Mouse (Mus musculus): ENCODE data around the gene Cecr2. TPM values are rescaled to one million over a fixed set of nuclear protein-coding genes. Genes with fewer than 3 reads are reported as not detected.

The Cecr2 gene
- polyA plus RNA-seq, 1 experiment from 2014 or later, result 1.6 TPM

DNA sequence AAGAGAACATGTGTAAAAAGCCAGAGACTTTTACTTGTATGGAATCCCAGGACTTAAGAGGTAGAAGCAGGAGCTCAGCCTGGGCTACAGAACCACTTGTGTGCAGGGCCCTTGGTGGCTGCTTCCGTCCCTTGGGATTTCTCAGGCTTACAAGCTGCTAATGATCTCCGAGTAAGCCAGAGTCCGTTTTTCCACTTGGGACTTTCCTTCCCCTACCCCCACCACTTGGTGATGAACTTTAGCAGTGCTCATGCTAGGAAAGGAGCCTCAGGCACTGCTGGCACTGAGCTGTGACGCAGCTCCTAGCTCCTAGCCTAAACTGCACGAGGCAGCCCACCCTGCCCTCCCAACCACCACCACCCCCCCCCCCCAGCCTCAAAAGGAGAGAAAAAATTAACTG is 124.5 kb downstream of the Cecr2 start:
- no peaks in the 10 kb centered on the region for H3K4me1 ChIP-seq (ENCODE audit: control insufficient read depth, insufficient read depth, low read length)
- H3K4me2 ChIP-seq (ENCODE audit: low read depth, low read length), result no peak overlapping the region
- no peak for ATAC-seq (ENCODE audit: insufficient read depth, low FRiP score)
- no peak overlapping the region for H3K4me3 ChIP-seq (replicated peaks; ENCODE audit: low read length)
- WGBS, result 68% methylated on average over 5 of the region's 5 CpGs
- H3K36me3 ChIP-seq (ENCODE audit: control insufficient read depth, insufficient read depth, low read length), result peaks cover 22% of the 10 kb centered on the region
- no peak overlapping the region for H3K9ac ChIP-seq (ENCODE audit: low read length)
- no peaks in the 10 kb centered on the region for H3K27me3 ChIP-seq (ENCODE audit: control insufficient read depth, insufficient read depth, low read length)
- H3K27ac ChIP-seq (ENCODE audit: low read length), result no peak overlapping the region
- no peaks in the 10 kb centered on the region for H3K9me3 ChIP-seq (replicated peaks; ENCODE audit: control insufficient read depth, low read length)

DNA sequence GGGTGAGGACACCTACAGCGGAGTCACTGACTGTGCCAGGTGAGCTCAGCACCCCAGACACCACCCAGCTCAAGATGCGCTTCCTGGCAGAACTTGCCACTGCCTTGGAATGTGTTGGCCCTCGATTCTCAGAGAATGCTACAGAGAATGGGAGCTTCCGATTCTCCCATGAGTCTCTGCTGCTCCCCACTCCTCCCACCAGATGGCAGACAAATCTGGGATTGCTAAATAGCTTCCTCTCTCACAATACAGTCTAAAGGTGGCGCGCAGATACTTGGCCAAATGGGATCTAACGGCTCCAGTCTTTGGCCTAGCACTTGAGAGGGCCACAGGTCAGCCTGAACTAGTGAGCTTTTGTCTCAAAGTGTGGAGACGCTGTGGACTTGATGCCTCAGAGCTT is 126.8 kb downstream of the Cecr2 start:
- no peak for ATAC-seq (ENCODE audit: insufficient read depth, low FRiP score)
- Histone ChIP-seq H3K4me2 (ENCODE audit: low read depth, low read length) (no peak overlapping the region), H3K4me3 (replicated peaks; ENCODE audit: low read length) (no peak overlapping the region), H3K9ac (ENCODE audit: low read length) (no peak overlapping the region), H3K36me3 (ENCODE audit: control insufficient read depth, insufficient read depth, low read length) (peaks cover 25% of the 10 kb centered on the region), H3K27ac (ENCODE audit: low read length) (peak overlapping the region; percentile 9; the same call in 1 of the 2 replicates), H3K9me3 (replicated peaks; ENCODE audit: control insufficient read depth, low read length) (no peaks in the 10 kb centered on the region), H3K4me1 (ENCODE audit: control insufficient read depth, insufficient read depth, low read length) (no peaks in the 10 kb centered on the region), H3K27me3 (ENCODE audit: control insufficient read depth, insufficient read depth, low read length) (no peaks in the 10 kb centered on the region)
- WGBS, result 81% methylated on average over 8 of the region's 8 CpGs

DNA sequence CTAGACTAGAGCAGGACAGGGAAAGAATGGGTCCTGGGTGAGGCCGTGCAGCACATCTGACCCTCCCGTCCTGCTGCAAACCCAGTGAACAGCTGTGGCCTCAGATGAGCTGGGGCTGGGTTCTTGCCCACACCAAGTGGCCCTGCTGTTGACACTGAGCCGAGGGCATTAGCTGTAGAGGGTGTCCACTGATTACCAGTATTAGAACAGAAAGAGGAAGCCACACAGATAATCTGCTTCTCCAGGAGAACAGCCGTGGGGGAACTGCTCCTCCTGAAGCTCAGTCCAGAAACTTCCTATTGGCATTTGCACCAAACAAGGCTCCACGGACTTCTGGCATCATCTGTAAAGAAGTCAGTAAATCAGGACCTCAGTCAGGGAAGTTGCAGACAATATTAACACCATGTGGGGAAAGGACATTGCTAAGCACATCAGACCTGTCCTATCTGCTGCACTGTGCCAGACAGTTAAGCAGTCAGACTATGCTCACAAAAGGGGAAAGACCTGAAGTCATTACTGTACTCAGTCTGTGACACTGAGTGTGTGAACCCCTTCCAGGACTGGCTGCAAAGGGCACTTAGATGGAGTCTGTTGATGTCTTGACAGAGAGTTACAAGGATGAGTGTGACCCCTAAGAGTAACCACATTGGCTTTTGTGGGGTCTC is 129.4 kb downstream of the Cecr2 start:
- Histone ChIP-seq H3K27ac (ENCODE audit: low read length) (no peak overlapping the region), H3K4me3 (replicated peaks; ENCODE audit: low read length) (no peak overlapping the region), H3K4me1 (ENCODE audit: control insufficient read depth, insufficient read depth, low read length) (0 out of 2 replicates have a peak, but pooled peaks cover 4% of the 10 kb centered on the region), H3K9me3 (replicated peaks; ENCODE audit: control insufficient read depth, low read length) (no peaks in the 10 kb centered on the region), H3K27me3 (ENCODE audit: control insufficient read depth, insufficient read depth, low read length) (no peaks in the 10 kb centered on the region), H3K36me3 (ENCODE audit: control insufficient read depth, insufficient read depth, low read length) (peaks cover 25% of the 10 kb centered on the region), H3K4me2 (ENCODE audit: low read depth, low read length) (no peak overlapping the region), H3K9ac (ENCODE audit: low read length) (no peak overlapping the region)
- ATAC-seq (ENCODE audit: insufficient read depth, low FRiP score), result no peak
- WGBS, result 78% methylated on average over 5 of the region's 5 CpGs

DNA sequence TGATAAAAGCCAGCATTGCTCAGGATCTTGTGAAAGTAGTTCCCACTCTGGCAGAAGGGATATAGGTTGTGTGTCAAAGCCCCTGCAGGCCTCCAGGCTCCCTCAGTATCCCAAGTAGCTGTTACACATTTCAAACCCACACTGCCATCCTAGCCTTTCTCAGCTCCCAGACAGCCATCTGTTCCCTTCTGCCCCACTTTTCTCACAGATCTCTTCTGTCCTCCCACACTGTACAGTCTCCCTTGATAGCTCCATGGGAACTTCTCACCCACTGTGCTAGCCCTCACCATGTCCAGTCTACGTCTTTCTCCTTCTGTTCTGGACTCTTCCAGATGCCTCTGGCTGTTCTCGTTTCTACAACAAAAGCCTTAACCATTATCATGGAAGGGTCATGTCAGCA is 129.9 kb downstream of the Cecr2 start:
- peaks cover 25% of the 10 kb centered on the region for H3K36me3 ChIP-seq (ENCODE audit: control insufficient read depth, insufficient read depth, low read length)
- no peak overlapping the region for H3K4me3 ChIP-seq (replicated peaks; ENCODE audit: low read length)
- no peaks in the 10 kb centered on the region for H3K27me3 ChIP-seq (ENCODE audit: control insufficient read depth, insufficient read depth, low read length)
- H3K9ac ChIP-seq (ENCODE audit: low read length), result no peak overlapping the region
- H3K4me1 ChIP-seq (ENCODE audit: control insufficient read depth, insufficient read depth, low read length), result 0 out of 2 replicates have a peak, but pooled peaks cover 4% of the 10 kb centered on the region
- WGBS, result 83% methylated on average over 2 of the region's 2 CpGs
- H3K27ac ChIP-seq (ENCODE audit: low read length), result no peak overlapping the region
- H3K4me2 ChIP-seq (ENCODE audit: low read depth, low read length), result no peak overlapping the region
- no peaks in the 10 kb centered on the region for H3K9me3 ChIP-seq (replicated peaks; ENCODE audit: control insufficient read depth, low read length)
- ATAC-seq (ENCODE audit: insufficient read depth, low FRiP score), result no peak

DNA sequence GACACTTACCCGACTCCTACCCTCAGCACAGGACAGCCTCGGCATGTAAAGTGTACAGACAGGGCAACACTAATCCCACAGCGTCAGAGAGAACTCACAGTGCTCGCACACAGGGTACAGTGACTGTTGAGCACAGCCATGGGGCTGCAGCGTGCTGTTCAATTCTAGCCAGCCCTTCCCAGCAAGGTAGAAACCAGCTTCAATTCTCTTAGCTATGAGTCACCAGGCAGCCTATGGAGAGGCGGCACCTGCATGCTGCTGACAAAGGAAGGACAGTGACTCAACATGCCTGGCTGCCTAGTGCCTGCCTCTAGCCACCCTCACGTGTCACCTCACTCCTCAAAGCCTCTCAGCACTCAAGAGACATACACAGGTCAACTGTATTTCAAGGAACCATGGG is 131.8 kb downstream of the Cecr2 start:
- H3K4me3 ChIP-seq (replicated peaks; ENCODE audit: low read length), result no peak overlapping the region
- H3K4me1 ChIP-seq (ENCODE audit: control insufficient read depth, insufficient read depth, low read length), result 0 out of 2 replicates have a peak, but pooled peaks cover 4% of the 10 kb centered on the region
- no peak overlapping the region for H3K4me2 ChIP-seq (ENCODE audit: low read depth, low read length)
- H3K36me3 ChIP-seq (ENCODE audit: control insufficient read depth, insufficient read depth, low read length), result peaks cover 27% of the 10 kb centered on the region
- H3K27ac ChIP-seq (ENCODE audit: low read length), result peak overlapping the region; percentile 82
- H3K27me3 ChIP-seq (ENCODE audit: control insufficient read depth, insufficient read depth, low read length), result no peaks in the 10 kb centered on the region
- H3K9ac ChIP-seq (ENCODE audit: low read length), result no peak overlapping the region
- WGBS, result 80% methylated on average over 7 of the region's 7 CpGs
- no peaks in the 10 kb centered on the region for H3K9me3 ChIP-seq (replicated peaks; ENCODE audit: control insufficient read depth, low read length)
- peak; percentile 78 for ATAC-seq (ENCODE audit: insufficient read depth, low FRiP score)

DNA sequence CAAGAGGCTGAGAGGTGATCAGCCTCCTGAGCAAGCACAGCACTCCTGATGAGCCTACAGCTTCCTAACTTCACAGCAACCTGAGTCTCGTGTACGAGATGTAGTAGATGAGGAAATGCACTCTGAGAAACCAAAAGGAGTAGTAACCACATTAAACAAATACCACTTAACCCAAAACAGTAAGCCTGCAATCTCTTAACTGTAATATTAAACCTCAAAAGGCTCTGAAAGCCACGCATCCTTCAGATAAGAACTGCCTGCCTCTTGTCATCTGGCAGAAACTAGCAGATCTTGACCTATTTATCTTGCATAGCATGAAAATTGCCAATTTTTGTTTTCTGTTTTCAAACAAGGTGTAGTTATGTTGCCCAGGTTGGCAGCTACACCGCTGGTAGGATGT is 132.7 kb downstream of the Cecr2 start:
- H3K4me2 ChIP-seq (ENCODE audit: low read depth, low read length), result no peak overlapping the region
- no peak overlapping the region for H3K9ac ChIP-seq (ENCODE audit: low read length)
- ATAC-seq (ENCODE audit: insufficient read depth, low FRiP score), result no peak
- H3K4me1 ChIP-seq (ENCODE audit: control insufficient read depth, insufficient read depth, low read length), result 0 out of 2 replicates have a peak, but pooled peaks cover 4% of the 10 kb centered on the region
- H3K36me3 ChIP-seq (ENCODE audit: control insufficient read depth, insufficient read depth, low read length), result peaks cover 30% of the 10 kb centered on the region
- peak overlapping the region; percentile 75 for H3K27ac ChIP-seq (ENCODE audit: low read length)
- H3K27me3 ChIP-seq (ENCODE audit: control insufficient read depth, insufficient read depth, low read length), result no peaks in the 10 kb centered on the region
- no peak overlapping the region for H3K4me3 ChIP-seq (replicated peaks; ENCODE audit: low read length)
- 81% methylated on average over 4 of the region's 4 CpGs for WGBS
- H3K9me3 ChIP-seq (replicated peaks; ENCODE audit: control insufficient read depth, low read length), result no peaks in the 10 kb centered on the region

DNA sequence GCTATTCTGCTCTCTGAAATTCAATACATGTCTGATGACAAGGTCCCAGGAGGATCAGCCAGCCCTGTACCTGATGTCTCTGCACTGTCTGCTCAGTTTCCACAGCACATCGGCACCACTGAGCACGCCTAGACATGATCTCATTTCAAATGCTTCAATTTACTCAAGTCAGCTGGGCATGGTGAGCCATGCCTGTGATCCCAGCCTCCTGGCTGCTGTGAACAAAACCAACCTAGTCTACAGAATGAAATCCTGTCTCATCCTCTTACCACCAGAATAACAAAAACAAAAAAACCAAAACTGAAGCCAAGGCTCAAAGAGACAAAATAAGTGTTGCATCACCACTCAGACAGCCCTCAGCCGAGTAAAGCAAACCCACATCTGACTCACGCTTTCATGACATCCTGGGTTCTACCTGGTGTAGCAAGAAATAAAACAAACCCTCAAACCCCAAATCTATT is 133.4 kb downstream of the Cecr2 start:
- H3K4me2 ChIP-seq (ENCODE audit: low read depth, low read length), result no peak overlapping the region
- no peak overlapping the region for H3K9ac ChIP-seq (ENCODE audit: low read length)
- 78% methylated on average over 4 of the region's 4 CpGs for WGBS
- H3K27ac ChIP-seq (ENCODE audit: low read length), result peak overlapping the region; percentile 39
- peaks cover 29% of the 10 kb centered on the region for H3K36me3 ChIP-seq (ENCODE audit: control insufficient read depth, insufficient read depth, low read length)
- H3K27me3 ChIP-seq (ENCODE audit: control insufficient read depth, insufficient read depth, low read length), result no peaks in the 10 kb centered on the region
- no peak for ATAC-seq (ENCODE audit: insufficient read depth, low FRiP score)
- no peak overlapping the region for H3K4me3 ChIP-seq (replicated peaks; ENCODE audit: low read length)
- H3K9me3 ChIP-seq (replicated peaks; ENCODE audit: control insufficient read depth, low read length), result no peaks in the 10 kb centered on the region
- 0 out of 2 replicates have a peak, but pooled peaks cover 4% of the 10 kb centered on the region for H3K4me1 ChIP-seq (ENCODE audit: control insufficient read depth, insufficient read depth, low read length)

DNA sequence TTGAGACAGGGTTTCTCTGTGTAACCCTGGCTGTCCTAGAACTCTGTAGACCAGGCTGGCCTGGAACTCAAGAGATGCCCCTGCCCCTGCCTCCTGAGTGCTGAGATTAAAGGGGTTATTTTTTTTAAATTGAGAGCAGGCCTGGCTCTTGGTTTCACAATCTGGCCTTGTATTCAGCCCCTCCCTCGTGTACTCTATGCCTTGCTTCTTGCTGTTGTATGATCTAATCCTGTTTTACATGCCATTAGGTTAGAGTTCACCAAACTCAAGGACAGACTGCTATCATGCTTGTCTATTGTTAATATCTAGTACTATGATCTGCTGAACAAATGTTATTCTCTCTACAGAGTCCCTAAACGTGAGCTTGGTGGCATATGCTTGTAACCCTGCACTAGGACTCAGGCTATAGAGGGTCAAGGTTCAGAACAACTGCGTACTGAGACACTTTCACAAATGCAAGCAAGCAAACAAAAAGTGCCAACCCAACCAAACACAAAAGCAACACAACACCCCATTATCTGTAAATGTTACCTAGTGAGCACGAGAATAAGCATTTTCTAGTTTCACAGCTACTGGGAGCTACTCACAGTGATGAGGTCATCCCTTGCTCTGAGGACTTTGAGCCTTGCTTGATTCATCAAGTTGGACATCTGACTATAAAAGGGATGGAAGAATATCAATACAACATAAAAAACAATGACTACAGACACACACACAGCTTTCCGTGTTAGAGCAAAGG is 141.0 kb downstream of the Cecr2 start:
- Histone ChIP-seq H3K9ac (ENCODE audit: low read length) (no peak overlapping the region), H3K9me3 (replicated peaks; ENCODE audit: control insufficient read depth, low read length) (no peaks in the 10 kb centered on the region), H3K4me3 (replicated peaks; ENCODE audit: low read length) (no peak overlapping the region), H3K36me3 (ENCODE audit: control insufficient read depth, insufficient read depth, low read length) (peaks cover 47% of the 10 kb centered on the region), H3K27ac (ENCODE audit: low read length) (peak overlapping the region; percentile 21; the same call in 1 of the 2 replicates), H3K27me3 (ENCODE audit: control insufficient read depth, insufficient read depth, low read length) (no peaks in the 10 kb centered on the region), H3K4me2 (ENCODE audit: low read depth, low read length) (no peak overlapping the region), H3K4me1 (ENCODE audit: control insufficient read depth, insufficient read depth, low read length) (no peaks in the 10 kb centered on the region; the same call in 1 of the 2 replicates)
- ATAC-seq (ENCODE audit: insufficient read depth, low FRiP score), result 0 out of 2 replicates have a peak, but pooled peaks have one; percentile 40
- WGBS, result 61% methylated on average over 5 of the region's 5 CpGs

DNA sequence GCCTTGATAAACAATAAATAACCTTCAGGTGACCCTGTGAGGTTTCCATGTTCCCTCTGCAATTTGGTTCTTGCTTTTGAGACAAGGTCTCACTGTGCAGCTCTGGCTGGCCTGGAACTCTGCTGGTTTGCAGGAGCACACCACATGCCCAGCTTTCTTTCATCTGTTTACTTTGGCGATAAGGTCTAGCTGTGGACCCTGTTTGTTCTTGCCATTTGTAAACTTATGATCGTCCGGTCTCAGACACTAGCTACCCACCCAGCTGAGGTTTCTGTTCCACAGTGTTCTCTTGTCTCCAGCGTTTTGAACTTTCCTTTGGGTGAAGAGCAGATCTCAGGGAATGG is 141.5 kb downstream of the Cecr2 start:
- Histone ChIP-seq H3K4me3 (replicated peaks; ENCODE audit: low read length) (no peak overlapping the region), H3K4me2 (ENCODE audit: low read depth, low read length) (no peak overlapping the region), H3K36me3 (ENCODE audit: control insufficient read depth, insufficient read depth, low read length) (peaks cover 42% of the 10 kb centered on the region), H3K4me1 (ENCODE audit: control insufficient read depth, insufficient read depth, low read length) (no peaks in the 10 kb centered on the region; the same call in 1 of the 2 replicates), H3K27ac (ENCODE audit: low read length) (peak overlapping the region; percentile 47), H3K9ac (ENCODE audit: low read length) (no peak overlapping the region), H3K27me3 (ENCODE audit: control insufficient read depth, insufficient read depth, low read length) (no peaks in the 10 kb centered on the region), H3K9me3 (replicated peaks; ENCODE audit: control insufficient read depth, low read length) (no peaks in the 10 kb centered on the region)
- ATAC-seq (ENCODE audit: insufficient read depth, low FRiP score), result peak; percentile 76
- 56% methylated on average over 4 of the region's 4 CpGs for WGBS

Data from stomach, embryonic 16.5 days (tissue).